Mouse (Mus musculus) olfactory bulb, adult 2 months (tissue): ENCODE data around the gene Entpd7. TPM values are rescaled to one million over a fixed set of nuclear protein-coding genes. Genes with fewer than 3 reads are reported as not detected.

ENCODE experiments used
- H3K27ac ChIP-seq: fragments of 200-500 bp; 2 replicates; pipeline ENCODE4 v1.5.1; 2012; ENCODE audit warnings: low read depth, low read length; ENCODE audit not compliant: insufficient read depth
- H3K4me1 ChIP-seq: fragments of 200-500 bp; 2 replicates; pipeline ENCODE4 v1.6.1; 2012; ENCODE audit warnings: low read length; ENCODE audit not compliant: control insufficient read depth, insufficient read depth
- H3K4me3 ChIP-seq: fragments of 200-500 bp; 2 replicates; pipeline ENCODE4 v1.5.1; 2012; ENCODE audit warnings: mild to moderate bottlenecking, low read depth, low read length, moderate library complexity; ENCODE audit not compliant: insufficient read depth
- CTCF ChIP-seq: fragments of 200-500 bp; IDR thresholded peaks from 2 replicates; pipeline ENCODE4 v1.5.1; 2012; ENCODE audit warnings: low read depth, mild to moderate bottlenecking, low read length, moderate library complexity; ENCODE audit not compliant: insufficient read depth
- POLR2A ChIP-seq: fragments of 200-500 bp; IDR thresholded peaks from 2 replicates; pipeline ENCODE4 v1.6.1; 2012; ENCODE audit warnings: mild to moderate bottlenecking, low read depth, low read length, moderate library complexity; ENCODE audit not compliant: insufficient read depth
- WGBS: fragments of 180-500 bp; shearing (Covaris S2); methylation state at CpG from one replicate; pipeline ENCODE4 v1.1.7; 2018; 5-methylcytosine and 5-hydroxymethylcytosine counted together
- polyA plus RNA-seq: library from polyadenylated mRNA; stranded (reverse); fragments of >200 nt; gene quantifications from 2 replicates; pipeline ENCODE4 v1.2.4, GENCODE M21; 2012; ENCODE audit warnings: low replicate concordance; ENCODE audit not compliant: missing spikeins, insufficient read depth, insufficient read length

Gene Entpd7
- polyA plus RNA-seq, 1 experiment: not detected

GRCm38 (mm10) chr19:43781980-43782379 is 92.5 kb downstream of the Entpd7 start, which contains the start of gene Abcc2:
Gene Abcc2, plus strand, starts transcription at chr19:43782192.
- no peaks in the 10 kb centered on the region for H3K4me1 ChIP-seq
- H3K4me3 ChIP-seq: no peak within 1 kb of the TSS
- H3K27ac ChIP-seq: no peak within 1 kb of the TSS
- WGBS: 84% methylated on average over 3 of the region's 3 CpGs
- TF ChIP-seq POLR2A (no peak), CTCF (no peak)

Other genes starting within 250 kb of the Entpd7 start
- not detected in 2 replicates for gene Cnnm1, start 249.2 kb upstream of the Entpd7 start, polyA plus RNA-seq
- gene Got1, start 165.1 kb upstream of the Entpd7 start, polyA plus RNA-seq: not detected in 2 replicates
- not detected in 2 replicates for gene Nkx2-3, start 77.3 kb upstream of the Entpd7 start, polyA plus RNA-seq
- gene Slc25a28, start 14.8 kb upstream of the Entpd7 start, polyA plus RNA-seq: 123 TPM in 1 of 2 replicates, not detected in the other
- not detected in 2 replicates for gene Cutc, start 63.3 kb downstream of the Entpd7 start, polyA plus RNA-seq
- gene Cox15, start 63.3 kb downstream of the Entpd7 start, polyA plus RNA-seq: not detected in 2 replicates
- gene Abcc2, start 92.5 kb downstream of the Entpd7 start, polyA plus RNA-seq: not detected in 2 replicates